Mouse (Mus musculus) forelimb bud, embryonic 11.5 days (tissue): ENCODE data around the gene Sntg2.

Experiments used
- DNase-seq: peaks from one replicate; pipeline ENCODE4 v3.0.0-alpha.2; 2012; ENCODE audit warnings: low read depth, low spot score

The Sntg2 gene

GRCm38 (mm10) chr12:30283741-30284140 is 89.4 kb downstream of the Sntg2 start:
- no peak for DNase-seq

DNA sequence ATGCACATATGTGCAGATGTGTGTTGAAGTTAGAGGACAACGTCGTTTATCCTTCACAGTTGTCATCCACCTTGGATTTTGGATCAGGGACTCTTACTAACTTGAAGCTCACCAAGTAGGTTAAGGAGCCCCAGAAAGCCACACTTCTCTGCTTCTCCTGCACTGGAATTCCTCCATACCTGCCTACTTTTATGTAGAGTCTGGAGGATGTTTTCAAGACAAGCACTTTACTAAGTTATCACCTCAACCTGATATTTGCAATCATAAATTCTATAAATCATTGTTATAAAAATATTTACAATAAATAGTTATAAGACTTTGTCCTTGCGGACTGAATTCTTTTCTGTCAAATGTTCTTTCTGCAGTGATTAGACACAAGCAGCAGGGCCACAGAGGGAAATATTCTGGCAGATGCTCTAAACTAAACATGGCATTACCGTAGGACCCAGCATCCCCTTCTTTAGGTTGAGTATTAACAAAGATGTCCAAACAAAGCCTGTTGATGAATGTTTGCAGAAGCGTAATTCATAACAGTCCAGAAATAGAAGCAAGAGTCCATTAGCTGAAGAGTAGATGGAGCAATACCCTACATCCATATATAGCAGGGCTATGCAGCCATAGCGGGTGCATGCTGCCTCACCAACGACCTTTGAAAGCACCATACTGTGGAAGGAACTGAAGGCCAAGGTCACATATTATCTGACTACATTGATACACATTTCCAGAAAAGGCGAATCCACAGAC is 100.8 kb downstream of the Sntg2 start:
- no peak for DNase-seq

- DNase-seq: no peak
These were observed 109.0 kb downstream of the Sntg2 start for GRCm38 (mm10) chr12:30264206-30264605.

GRCm38 (mm10) chr12:30261187-30261586 is 112.0 kb downstream of the Sntg2 start:
- peak; percentile 11 for DNase-seq

- no peak for DNase-seq
These were observed 114.5 kb downstream of the Sntg2 start for GRCm38 (mm10) chr12:30258641-30259040.

DNA sequence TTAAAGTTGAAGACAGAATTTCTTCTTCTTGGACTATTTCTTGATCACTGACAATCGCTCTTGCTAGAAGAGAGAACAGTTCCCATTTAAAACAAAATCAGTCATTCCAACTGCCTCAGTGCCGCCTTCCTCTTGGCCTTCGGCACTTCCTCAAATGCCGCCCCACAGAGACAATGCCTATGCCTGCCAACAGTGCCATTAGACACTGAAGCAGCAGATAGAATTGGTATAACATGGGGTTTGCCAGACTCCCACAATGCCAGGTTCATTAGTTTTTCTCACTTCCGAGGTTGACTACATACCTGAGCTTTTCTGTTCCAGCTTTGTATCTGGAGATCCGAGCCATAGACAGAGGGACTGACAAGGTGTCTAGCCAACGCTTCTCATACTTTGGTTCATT is 115.5 kb downstream of the Sntg2 start:
- no peak for DNase-seq

- DNase-seq: no peak
These were observed 117.0 kb downstream of the Sntg2 start for GRCm38 (mm10) chr12:30256207-30256606.

DNA sequence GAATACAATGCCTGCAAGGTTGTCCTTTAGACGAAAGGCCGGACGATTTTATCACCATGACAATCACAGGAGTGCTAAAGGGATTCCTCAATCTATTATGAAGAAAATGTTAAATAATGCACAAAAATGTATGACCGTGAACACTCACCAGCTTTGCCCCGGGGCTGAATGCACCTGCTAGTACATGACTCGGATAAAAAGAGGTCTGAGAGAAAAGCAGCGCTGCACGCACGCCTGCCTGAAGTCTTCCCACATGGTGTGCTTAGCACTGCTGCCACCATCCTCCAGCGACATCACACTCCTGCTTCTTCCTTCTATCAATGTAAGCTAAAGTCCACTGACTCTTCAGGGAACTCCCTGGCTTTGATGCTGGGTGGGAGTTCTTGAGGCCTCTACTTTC is 118.6 kb downstream of the Sntg2 start:
- no peak for DNase-seq

- no peak for DNase-seq
These were observed 120.8 kb downstream of the Sntg2 start for GRCm38 (mm10) chr12:30252381-30252780.

DNA sequence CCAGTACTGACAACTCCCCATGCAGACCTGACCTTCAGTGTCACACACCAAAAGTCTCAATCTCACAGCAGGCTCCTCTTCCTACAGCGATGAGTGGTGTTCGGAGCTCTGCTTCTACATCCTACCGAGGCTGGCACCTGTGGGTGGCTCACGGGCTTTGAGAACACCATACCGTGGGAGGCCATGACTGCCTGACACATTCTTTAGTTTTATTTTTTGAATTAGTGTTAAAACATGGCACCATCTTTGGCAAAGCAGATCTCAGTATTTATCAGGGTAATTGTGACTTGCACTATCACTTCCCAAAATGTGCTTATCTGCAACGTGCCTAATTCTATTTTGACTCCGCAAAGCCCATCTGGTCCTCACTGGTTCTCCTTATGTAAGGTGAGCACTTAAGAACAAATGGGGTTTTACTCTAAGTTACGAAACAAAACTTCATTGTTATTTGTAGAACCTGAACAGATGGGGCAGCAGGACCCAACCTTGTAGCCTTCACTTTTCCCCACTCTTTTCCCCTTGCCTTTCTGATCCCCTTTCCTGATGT is 121.8 kb downstream of the Sntg2 start:
- DNase-seq: no peak

DNA sequence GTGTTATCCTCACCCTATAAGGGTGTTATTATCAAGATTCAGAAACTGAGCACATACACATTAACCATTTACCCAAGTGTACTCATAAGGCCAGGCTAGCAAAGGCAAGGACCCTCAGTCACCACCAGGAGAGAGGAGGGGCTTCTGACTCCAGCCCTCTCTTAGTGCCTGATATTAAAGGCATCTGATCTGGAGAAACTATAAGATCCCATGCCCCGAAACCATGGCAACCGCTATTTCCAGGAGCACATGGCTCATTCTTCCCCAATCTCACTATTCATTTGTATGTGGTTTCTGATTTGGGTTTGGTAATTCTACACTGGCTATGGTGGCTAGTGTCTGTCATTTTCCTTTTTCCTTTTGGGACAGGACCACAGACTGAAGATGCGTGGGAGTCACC is 124.1 kb downstream of the Sntg2 start:
- no peak for DNase-seq

DNA sequence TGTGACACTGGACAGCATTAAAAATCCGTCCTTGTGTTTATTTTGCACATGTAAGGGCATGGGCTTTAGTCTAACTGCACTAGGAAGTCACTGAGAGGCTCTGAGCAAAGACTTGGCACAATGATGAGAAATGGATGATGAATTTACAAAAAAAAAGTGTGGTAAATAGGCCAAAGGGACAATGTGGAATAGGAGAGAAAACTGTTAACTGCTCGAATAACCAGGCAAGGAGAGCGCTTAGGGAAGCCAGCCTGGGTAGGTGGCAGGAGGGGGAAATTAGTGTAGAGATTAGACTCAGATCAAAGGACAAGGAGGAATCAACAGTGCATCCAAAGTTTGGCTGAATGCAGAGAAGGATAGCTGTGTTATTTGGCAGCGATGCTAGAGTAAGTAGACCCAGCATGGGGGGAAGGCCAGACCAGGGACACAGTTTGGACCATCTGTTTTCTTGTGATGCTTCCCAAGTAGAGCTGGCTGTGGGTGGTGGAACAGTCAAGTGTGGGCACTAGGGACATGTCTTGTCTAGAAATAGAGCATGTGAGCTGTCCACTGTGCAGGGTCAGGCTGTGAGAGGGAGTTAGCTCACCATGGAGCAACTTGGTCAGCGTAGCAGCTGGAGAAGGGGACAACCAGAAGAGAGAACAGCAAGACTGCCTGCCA is 126.8 kb downstream of the Sntg2 start:
- no peak for DNase-seq

GRCm38 (mm10) chr12:30244194-30244593 is 129.0 kb downstream of the Sntg2 start:
- no peak for DNase-seq

DNA sequence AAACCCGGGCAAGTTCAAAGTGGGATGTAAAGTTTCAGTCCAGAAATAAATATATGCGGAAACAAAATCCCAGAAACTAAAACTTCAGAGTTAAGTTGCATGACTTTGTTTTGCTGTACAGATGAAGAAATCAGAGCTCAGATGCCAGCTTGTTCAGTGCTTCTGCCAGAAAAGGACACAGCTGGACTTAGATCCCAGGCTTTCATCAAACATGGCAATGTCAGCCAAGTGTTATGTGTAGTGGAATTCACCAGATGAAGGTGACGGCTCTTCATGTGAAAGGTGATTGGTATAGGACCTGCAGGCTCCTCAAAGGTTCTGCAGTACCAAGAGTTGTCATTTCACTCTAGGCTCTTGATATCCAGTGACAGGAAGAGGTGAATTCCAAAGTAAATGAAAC is 132.3 kb downstream of the Sntg2 start:
- DNase-seq: no peak

DNA sequence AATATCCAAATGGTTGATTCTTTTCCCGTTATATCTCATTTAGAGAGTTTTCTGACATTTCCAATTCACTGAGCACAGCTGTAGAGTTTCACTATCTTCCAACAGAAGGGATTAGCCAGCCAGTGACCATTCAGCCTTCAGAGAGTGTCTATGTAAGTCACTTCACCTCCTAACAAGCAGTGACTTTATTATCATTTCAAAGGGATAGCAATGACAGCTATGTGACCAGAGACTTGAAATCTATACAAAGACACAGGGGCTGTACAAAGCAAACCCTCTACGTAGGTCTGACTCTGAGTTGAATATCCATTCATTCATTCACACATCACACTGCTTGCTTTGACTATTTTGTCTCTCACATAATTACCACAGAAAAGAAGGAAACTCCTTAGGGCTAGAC is 138.2 kb downstream of the Sntg2 start:
- DNase-seq: no peak

GRCm38 (mm10) chr12:30228004-30228403 is 145.2 kb downstream of the Sntg2 start:
- DNase-seq: no peak

- no peak for DNase-seq
These were observed 146.9 kb downstream of the Sntg2 start for GRCm38 (mm10) chr12:30226247-30226646.

GRCm38 (mm10) chr12:30216762-30217441 is 156.3 kb downstream of the Sntg2 start:
- DNase-seq: no peak

- DNase-seq: no peak
These were observed 158.4 kb downstream of the Sntg2 start for GRCm38 (mm10) chr12:30214761-30215160.

- DNase-seq: no peak
These were observed 162.8 kb downstream of the Sntg2 start for GRCm38 (mm10) chr12:30210388-30210787.

DNA sequence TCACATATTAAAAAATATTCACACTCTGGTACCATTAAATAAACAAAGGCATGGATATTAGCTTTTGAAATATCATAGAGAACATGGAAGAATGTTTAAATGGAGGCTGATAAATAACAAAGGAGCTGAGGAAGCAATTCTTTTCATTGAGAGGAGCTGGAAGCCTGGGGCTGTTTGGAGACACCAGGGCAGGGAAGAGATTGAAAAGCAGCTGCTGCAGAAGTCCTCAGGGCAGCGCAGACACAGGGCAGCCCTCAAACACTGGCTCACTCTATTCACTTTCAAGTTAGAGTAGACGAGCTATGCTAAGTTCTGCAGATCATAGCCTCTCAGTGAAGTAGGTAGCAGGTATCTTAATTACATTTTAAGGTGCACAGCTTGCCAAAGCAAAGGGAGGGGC is 164.6 kb downstream of the Sntg2 start:
- DNase-seq: no peak

- no peak for DNase-seq
These were observed 165.1 kb downstream of the Sntg2 start for GRCm38 (mm10) chr12:30208087-30208486.

- DNase-seq: no peak
These were observed 168.7 kb downstream of the Sntg2 start for GRCm38 (mm10) chr12:30204457-30204856.
